Mouse (Mus musculus) CH12.LX (cell line): ENCODE data around the gene Gm27029. TPM values are rescaled to one million over a fixed set of nuclear protein-coding genes. Genes with fewer than 3 reads are reported as not detected.

Experiments used
- DNase-seq: peaks from one replicate; pipeline ENCODE4 v3.0.0-alpha.2; 2013; ENCODE audit errors: extremely low read depth
- H3K27ac ChIP-seq: 2 replicates; pipeline ENCODE4 v1.5.1; 2012; ENCODE audit warnings: low read depth, mild to moderate bottlenecking, control low read depth, moderate library complexity; ENCODE audit not compliant: insufficient read depth
- H3K27me3 ChIP-seq: replicated peaks from 2 replicates; pipeline ENCODE3; 2012; ENCODE audit warnings: inconsistent platforms
- H3K36me3 ChIP-seq, 2 experiments: replicated peaks in 1 of 2; 2 replicates each; pipeline versions ENCODE3 to v1.6.1; 2012; ENCODE audit warnings: inconsistent platforms in 1 of 2, low read length in 1 of 2, mild to moderate bottlenecking in 1 of 2, mixed read lengths in 1 of 2, moderate library complexity in 1 of 2; ENCODE audit not compliant: control insufficient read depth in 1 of 2, insufficient read depth in 1 of 2
- H3K4me1 ChIP-seq, 2 experiments: 2 replicates each; pipeline ENCODE4 v1.6.1; 2012; ENCODE audit warnings: inconsistent platforms in 1 of 2, moderate library complexity in 1 of 2; ENCODE audit not compliant: insufficient read depth in 2 of 2, control insufficient read depth in 1 of 2
- H3K4me2 ChIP-seq: 2 replicates; pipeline ENCODE4 v1.6.1; 2012; ENCODE audit warnings: low read depth, mild to moderate bottlenecking, control low read depth; ENCODE audit not compliant: poor library complexity, insufficient read depth, severe bottlenecking
- H3K4me3 ChIP-seq, 3 experiments: fragments of 150-350 bp in 1 of 3; sonication (generic) in 1 of 3; replicated peaks in 1 of 3; 2 replicates each; pipeline versions ENCODE3 to v1.5.1; 2011 to 2012; ENCODE audit warnings: low read depth in 2 of 3, low read length in 2 of 3, mild to moderate bottlenecking in 2 of 3, moderate library complexity in 2 of 3, control low read depth in 1 of 3, improper control_type of control experiment in 1 of 3, inconsistent platforms in 1 of 3, mixed read lengths in 1 of 3; ENCODE audit not compliant: poor library complexity in 1 of 3
- H3K79me2 ChIP-seq: replicated peaks from 2 replicates; pipeline ENCODE4 v1.6.1; 2012; ENCODE audit warnings: mild to moderate bottlenecking, moderate library complexity; ENCODE audit not compliant: control insufficient read depth, poor library complexity, insufficient read depth, severe bottlenecking; ENCODE audit errors: extremely low read depth
- H3K9ac ChIP-seq: 2 replicates; pipeline ENCODE4 v1.6.1; 2012; ENCODE audit warnings: low read depth, mild to moderate bottlenecking, control low read depth, moderate library complexity; ENCODE audit not compliant: insufficient read depth
- H3K9me3 ChIP-seq: replicated peaks from 2 replicates; pipeline ENCODE3; 2012; ENCODE audit warnings: low read length, inconsistent platforms, mixed read lengths
- BHLHE40 ChIP-seq: IDR thresholded peaks from 2 replicates; pipeline ENCODE4 v1.6.1; 2011; ENCODE audit warnings: mild to moderate bottlenecking, low read depth, low read length, improper control_type of control experiment
- CHD1 ChIP-seq: IDR thresholded peaks from 2 replicates; pipeline ENCODE4 v1.6.1; 2012; ENCODE audit warnings: low read depth, low read length, improper control_type of control experiment, inconsistent platforms
- CHD2 ChIP-seq: IDR thresholded peaks from 2 replicates; pipeline ENCODE4 v1.6.1; 2011; ENCODE audit warnings: low read length, improper control_type of control experiment
- CTCF ChIP-seq, 2 experiments: IDR thresholded peaks in 1 of 2; conservative IDR thresholded peaks in 1 of 2; 2 replicates each; pipeline ENCODE4 v1.5.1; 2011 to 2012; ENCODE audit warnings: low read depth in 2 of 2, low read length in 2 of 2, improper control_type of control experiment in 1 of 2, inconsistent platforms in 1 of 2, mild to moderate bottlenecking in 1 of 2, moderate library complexity in 1 of 2
- ELF1 ChIP-seq: IDR thresholded peaks from 2 replicates; pipeline ENCODE4 v1.6.1; 2014; ENCODE audit warnings: low read depth, mild to moderate bottlenecking, inconsistent platforms, low read length, improper control_type of control experiment
- EP300 ChIP-seq: IDR thresholded peaks from 2 replicates; pipeline ENCODE4 v1.6.1; 2011; ENCODE audit warnings: low read length, improper control_type of control experiment
- ETS1 ChIP-seq: conservative IDR thresholded peaks from 2 replicates; pipeline ENCODE4 v1.6.1; 2012; ENCODE audit warnings: low read depth, mild to moderate bottlenecking, inconsistent platforms, low read length, improper control_type of control experiment, moderate library complexity
- GABPA ChIP-seq: IDR thresholded peaks from 2 replicates; pipeline ENCODE4 v1.6.1; 2012; ENCODE audit warnings: low read depth, low read length, improper control_type of control experiment, inconsistent platforms; ENCODE audit not compliant: insufficient replicate concordance
- HCFC1 ChIP-seq: IDR thresholded peaks from 2 replicates; pipeline ENCODE4 v1.6.1; 2012; ENCODE audit warnings: low read depth, mild to moderate bottlenecking, inconsistent platforms, low read length, improper control_type of control experiment
- IRF4 ChIP-seq: IDR thresholded peaks from 2 replicates; pipeline ENCODE4 v1.6.1; 2014; ENCODE audit warnings: low read depth, mild to moderate bottlenecking, inconsistent platforms, low read length, improper control_type of control experiment
- JUN ChIP-seq: IDR thresholded peaks from 2 replicates; pipeline ENCODE4 v1.6.1; 2011; ENCODE audit warnings: low read depth, mild to moderate bottlenecking, low read length, improper control_type of control experiment, moderate library complexity; ENCODE audit not compliant: insufficient read depth
- JUND ChIP-seq: conservative IDR thresholded peaks from 2 replicates; pipeline ENCODE4 v1.6.1; 2011; ENCODE audit warnings: low read depth, low read length, improper control_type of control experiment
- KAT2A ChIP-seq: IDR thresholded peaks from 2 replicates; pipeline ENCODE4 v1.6.1; 2012; ENCODE audit warnings: low read length, improper control_type of control experiment, inconsistent platforms; ENCODE audit not compliant: insufficient replicate concordance
- MAFK ChIP-seq: IDR thresholded peaks from 2 replicates; pipeline ENCODE4 v1.6.1; 2011; ENCODE audit warnings: low read length, improper control_type of control experiment; ENCODE audit not compliant: insufficient replicate concordance
- MAX ChIP-seq: IDR thresholded peaks from 2 replicates; pipeline ENCODE4 v1.6.1; 2011; ENCODE audit warnings: low read length, improper control_type of control experiment
- MAZ ChIP-seq: IDR thresholded peaks from 2 replicates; pipeline ENCODE4 v1.6.1; 2012; ENCODE audit warnings: low read depth, mild to moderate bottlenecking, inconsistent platforms, low read length, improper control_type of control experiment, moderate library complexity
- MEF2A ChIP-seq: IDR thresholded peaks from 2 replicates; pipeline ENCODE4 v1.6.1; 2014; ENCODE audit warnings: low read depth, mild to moderate bottlenecking, inconsistent platforms, low read length, improper control_type of control experiment, borderline replicate concordance
- MXI1 ChIP-seq: IDR thresholded peaks from 2 replicates; pipeline ENCODE4 v1.6.1; 2011; ENCODE audit warnings: mild to moderate bottlenecking, low read depth, low read length, improper control_type of control experiment
- MYC ChIP-seq: IDR thresholded peaks from 2 replicates; pipeline ENCODE4 v1.6.1; 2011; ENCODE audit warnings: low read depth, mild to moderate bottlenecking, improper control_type of control experiment, low read length
- NELFE ChIP-seq: IDR thresholded peaks from 2 replicates; pipeline ENCODE4 v1.6.1; 2011; ENCODE audit warnings: low read depth, low read length, improper control_type of control experiment
- NRF1 ChIP-seq: IDR thresholded peaks from 2 replicates; pipeline ENCODE4 v1.6.1; 2014; ENCODE audit warnings: low read depth, mild to moderate bottlenecking, inconsistent platforms, low read length, improper control_type of control experiment, moderate library complexity
- PAX5 ChIP-seq: IDR thresholded peaks from 2 replicates; pipeline ENCODE4 v1.6.1; 2012; ENCODE audit warnings: low read length, inconsistent platforms, mixed read lengths
- POLR2A ChIP-seq: IDR thresholded peaks from 2 replicates; pipeline ENCODE4 v1.6.1; 2011; ENCODE audit warnings: low read depth, mild to moderate bottlenecking, improper control_type of control experiment, low read length
- POLR2AphosphoS2 ChIP-seq: IDR thresholded peaks from 2 replicates; pipeline ENCODE4 v1.6.1; 2011; ENCODE audit warnings: low read depth, low read length, improper control_type of control experiment
- RAD21 ChIP-seq: IDR thresholded peaks from 2 replicates; pipeline ENCODE4 v1.6.1; 2011; ENCODE audit warnings: low read depth, mild to moderate bottlenecking, low read length, improper control_type of control experiment, moderate library complexity
- RCOR1 ChIP-seq: conservative IDR thresholded peaks from 2 replicates; pipeline ENCODE4 v1.6.1; 2012; ENCODE audit warnings: low read depth, mild to moderate bottlenecking, inconsistent platforms, low read length, improper control_type of control experiment
- SIN3A ChIP-seq: IDR thresholded peaks from 2 replicates; pipeline ENCODE4 v1.6.1; 2012; ENCODE audit warnings: low read length, improper control_type of control experiment, inconsistent platforms
- SMC3 ChIP-seq: IDR thresholded peaks from 2 replicates; pipeline ENCODE4 v1.6.1; 2011; ENCODE audit warnings: low read depth, low read length, improper control_type of control experiment
- TBP ChIP-seq: conservative IDR thresholded peaks from 2 replicates; pipeline ENCODE4 v1.6.1; 2011; ENCODE audit warnings: low read depth, low read length, improper control_type of control experiment
- TCF12 ChIP-seq: IDR thresholded peaks from 2 replicates; pipeline ENCODE4 v1.6.1; 2014; ENCODE audit warnings: low read depth, mild to moderate bottlenecking, inconsistent platforms, low read length, improper control_type of control experiment
- UBTF ChIP-seq: IDR thresholded peaks from 2 replicates; pipeline ENCODE4 v1.6.1; 2012; ENCODE audit warnings: low read depth, mild to moderate bottlenecking, inconsistent platforms, low read length, improper control_type of control experiment, moderate library complexity
- USF1 ChIP-seq: IDR thresholded peaks from 2 replicates; pipeline ENCODE4 v1.6.1; 2014; ENCODE audit warnings: low read depth, mild to moderate bottlenecking, inconsistent platforms, low read length, improper control_type of control experiment
- USF2 ChIP-seq: conservative IDR thresholded peaks from 2 replicates; pipeline ENCODE4 v1.6.1; 2011; ENCODE audit warnings: low read depth, low read length, improper control_type of control experiment
- ZC3H11A ChIP-seq: IDR thresholded peaks from 2 replicates; pipeline ENCODE4 v1.6.1; 2012; ENCODE audit warnings: low read depth, mild to moderate bottlenecking, inconsistent platforms, low read length, improper control_type of control experiment
- ZKSCAN1 ChIP-seq: IDR thresholded peaks from 2 replicates; pipeline ENCODE4 v1.6.1; 2012; ENCODE audit warnings: low read depth, inconsistent platforms, low read length, improper control_type of control experiment, borderline replicate concordance
- ZMIZ1 ChIP-seq: IDR thresholded peaks from 2 replicates; pipeline ENCODE4 v1.6.1; 2012; ENCODE audit warnings: low read depth, mild to moderate bottlenecking, inconsistent platforms, low read length, improper control_type of control experiment
- ZNF384 ChIP-seq: IDR thresholded peaks from 2 replicates; pipeline ENCODE4 v1.6.1; 2012; ENCODE audit warnings: low read depth, low read length, improper control_type of control experiment, inconsistent platforms
- dilution Hi-C: fragments of 300-500 bp; cut with MboI; formaldehyde crosslinking; loops from 2 replicates; pipeline ENCODE4 v1.14.3; 2020; ENCODE audit warnings: low sequenced_read_pairs; ENCODE audit not compliant: extremely low pct_unique_long_range_greater_than_20kb, extremely low pct_ligation_motif_present
- in situ Hi-C: fragments of 300-500 bp; cut with MboI; formaldehyde crosslinking; loops from 3 replicates; pipeline ENCODE4 v1.14.3; 2019; ENCODE audit warnings: low sequenced_read_pairs, low pct_ligation_motif_present, low pct_unique_long_range_greater_than_20kb, mixed read lengths
- polyA plus RNA-seq: library from polyadenylated mRNA; unstranded; fragments of >175 nt; gene quantifications from 2 replicates; pipeline ENCODE4 v1.2.1, GENCODE M21; 2012; ENCODE audit warnings: low read depth; ENCODE audit not compliant: insufficient read length
- total RNA-seq, 2 experiments: library from RNA; depleted of rRNA; stranded (reverse); fragments of 300-350 nt in 1 of 2; fragments of >200 nt in 1 of 2; gene quantifications; 2 replicates each; pipeline ENCODE4 v1.2.3; 2012 to 2014

The Gm27029 gene
- total and polyA plus RNA-seq, 3 experiments, result 1.7 to 8.3 (median 6.2) TPM

DNA sequence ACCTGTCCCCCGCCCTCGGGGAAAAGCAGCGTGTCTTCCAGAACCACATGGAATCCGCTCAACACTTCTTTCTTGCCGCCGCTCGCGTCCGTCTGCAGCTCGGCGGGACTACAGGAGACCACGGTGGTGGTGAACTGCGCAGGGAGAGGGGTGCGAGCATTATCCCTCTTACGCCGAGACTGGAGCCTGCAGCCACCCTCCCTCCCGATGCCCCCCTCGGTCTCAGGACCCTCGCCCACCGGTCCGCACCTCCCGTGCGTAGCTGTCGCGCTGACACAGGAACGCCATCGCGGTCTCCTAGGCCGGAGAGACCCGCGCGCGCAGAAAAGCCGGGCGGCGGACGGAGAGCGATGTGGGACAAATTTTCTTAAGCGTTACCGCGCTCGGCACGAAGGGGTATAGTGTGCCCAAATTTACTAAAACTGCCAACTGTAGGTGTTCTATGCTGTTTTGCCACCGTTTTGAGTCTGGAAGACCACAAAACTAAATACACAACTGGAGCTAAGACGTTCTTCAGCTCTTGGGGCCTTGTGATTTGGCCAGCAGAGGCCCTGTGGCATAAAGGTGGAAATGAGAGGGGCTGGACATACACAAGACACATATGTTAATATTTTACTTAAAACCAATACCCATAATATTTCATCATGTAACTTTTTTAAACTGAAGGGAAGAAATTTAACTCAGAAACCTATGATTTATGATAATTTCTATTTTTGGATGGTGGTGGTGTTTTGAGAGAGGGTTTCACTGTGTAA lies 7.3 kb downstream of the Gm27029 start, which contains the start of gene Aarsd1:
TSS of gene Aarsd1 (minus strand) at position 515 of the 755 bp plus-strand sequence.
- Histone ChIP-seq H3K9ac (peak within 1 kb of the TSS; percentile 65), H3K4me2 (peak within 1 kb of the TSS; percentile 90), H3K4me1 (peaks cover 0 to 27% of the 10 kb centered on the region in 2 experiments; a peak in 2 of 4 replicates), H3K79me2 (peaks cover 12% of the 10 kb centered on the region), H3K27ac (peak within 1 kb of the TSS; percentile 44), H3K27me3 (no peaks in the 10 kb centered on the region), H3K4me3 (peak within 1 kb of the TSS; percentile 76 to 94 (median 78)), H3K9me3 (no peaks in the 10 kb centered on the region), H3K36me3 (peaks cover 13 to 24% of the 10 kb centered on the region in 2 experiments)
- dilution Hi-C loops, result no loop called here
- DNase-seq, result peak; percentile 84
- in situ Hi-C loops, result no loop called here
- TF ChIP-seq CTCF (conservative IDR thresholded peaks at IDR 0.05 in 1 of 2, IDR thresholded peaks at IDR 0.05 in 1 of 2; ENCODE audit: low read depth in 2 of 2, low read length in 2 of 2) (0 out of 4 replicates have a peak, but pooled peaks of 1 of the 2 experiments have one; percentile 1), POLR2AphosphoS2 (peak; percentile 87; the same call in 1 of the 2 replicates), USF2 (no peak), MAZ (no peak), USF1 (no peak), POLR2A (peak; percentile 88), IRF4 (peak; percentile 34; the same call in 1 of the 2 replicates), RAD21 (no peak), UBTF (0 out of 2 replicates have a peak, but pooled peaks have one; percentile 72), JUN (no peak), ZKSCAN1 (no peak; the same call in 1 of the 2 replicates), NELFE (peak; percentile 67), ETS1 (no peak), TCF12 (peak; percentile 81), HCFC1 (peak; percentile 88), NRF1 (peak; percentile 83), CHD2 (0 out of 2 replicates have a peak, but pooled peaks have one; percentile 33), SMC3 (no peak), MAFK (0 out of 2 replicates have a peak, but pooled peaks have one; percentile 6), MAX (peak; percentile 79), ZNF384 (no peak), ZMIZ1 (peak; percentile 63), JUND (peak; percentile 37), MYC (0 out of 2 replicates have a peak, but pooled peaks have one; percentile 52), MXI1 (peak; percentile 85), SIN3A (peak; percentile 81), ELF1 (peak; percentile 63; the same call in 1 of the 2 replicates), TBP (peak; percentile 53; the same call in 1 of the 2 replicates), BHLHE40 (0 out of 2 replicates have a peak, but pooled peaks have one; percentile 30), CHD1 (peak; percentile 75), ZC3H11A (no peak), RCOR1 (0 out of 2 replicates have a peak, but pooled peaks have one; percentile 53), GABPA (no peak; the same call in 1 of the 2 replicates), EP300 (peak; percentile 43; the same call in 1 of the 2 replicates), KAT2A (peak; percentile 80; the same call in 1 of the 2 replicates), PAX5 (no peak), MEF2A (peak; percentile 48)
